Mouse (Mus musculus) limb, embryonic 14.5 days (tissue): ENCODE data around the gene C1qtnf9. TPM values are rescaled to one million over a fixed set of nuclear protein-coding genes. Genes with fewer than 3 reads are reported as not detected.
A peak's percentile ranks its signal among the peaks of the same experiment; 100 is the strongest.

Experiments
- ATAC-seq: fragments of 200-750 bp; cut with Nextera tagmentation; 2 replicates; pipeline ENCODE4 v1.8.0; 2017; ENCODE audit warnings: low read depth, moderate number of reproducible peaks, moderate TSS enrichment; ENCODE audit not compliant: low FRiP score
- DNase-seq: peaks from one replicate; pipeline ENCODE4 v3.0.0-alpha.2; 2015; ENCODE audit warnings: low spot score
- H3K27ac ChIP-seq: fragments of 300-500 bp; sonication (generic); replicated peaks from 2 replicates; pipeline ENCODE4 v1.5.1; 2014; ENCODE audit warnings: low read depth, mild to moderate bottlenecking, low read length, moderate library complexity, mixed read lengths
- H3K27me3 ChIP-seq: fragments of 300-500 bp; sonication (generic); 2 replicates; pipeline ENCODE4 v1.6.1; 2014; ENCODE audit warnings: low read length, mixed read lengths; ENCODE audit not compliant: control insufficient read depth, insufficient read depth
- H3K36me3 ChIP-seq: fragments of 300-500 bp; sonication (generic); 2 replicates; pipeline ENCODE4 v1.6.1; 2014; ENCODE audit warnings: mild to moderate bottlenecking, low read length, moderate library complexity, mixed read lengths; ENCODE audit not compliant: control insufficient read depth, insufficient read depth
- H3K4me1 ChIP-seq: fragments of 300-500 bp; sonication (generic); 2 replicates; pipeline ENCODE4 v1.6.1; 2014; ENCODE audit warnings: antibody characterized with exemption, low read length, mixed read lengths; ENCODE audit not compliant: control insufficient read depth, insufficient read depth
- H3K4me2 ChIP-seq: fragments of 300-500 bp; sonication (generic); replicated peaks from 2 replicates; pipeline ENCODE4 v1.6.1; 2014; ENCODE audit warnings: low read depth, mild to moderate bottlenecking, low read length, moderate library complexity; ENCODE audit not compliant: severe bottlenecking
- H3K4me3 ChIP-seq: fragments of 300-500 bp; sonication (generic); replicated peaks from 2 replicates; pipeline ENCODE4 v1.5.1; 2014; ENCODE audit warnings: low read length
- H3K9ac ChIP-seq: fragments of 300-500 bp; sonication (generic); 2 replicates; pipeline ENCODE4 v1.6.1; 2014; ENCODE audit warnings: mild to moderate bottlenecking, low read depth, low read length, moderate library complexity; ENCODE audit not compliant: severe bottlenecking
- H3K9me3 ChIP-seq: fragments of 300-500 bp; sonication (generic); 2 replicates; pipeline ENCODE4 v1.6.1; 2016; ENCODE audit warnings: low read length; ENCODE audit not compliant: control insufficient read depth
- POLR2A ChIP-seq: fragments of 200-500 bp; IDR thresholded peaks from 2 replicates; pipeline ENCODE4 v1.8.0; 2012; ENCODE audit warnings: inconsistent platforms, mild to moderate bottlenecking, moderate library complexity, borderline replicate concordance; ENCODE audit not compliant: insufficient read depth, insufficient read length; ENCODE audit errors: extremely low read depth
- WGBS: fragments of 180-500 bp; shearing (Covaris S2); extraction: QIAGEN DNeasy Blood & Tissue Kit; methylation state at CpG from one replicate; pipeline ENCODE4 v1.1.7; 2014; 5-methylcytosine and 5-hydroxymethylcytosine counted together
- polyA plus RNA-seq, 2 experiments: library from polyadenylated mRNA; depleted of rRNA in 1 of 2; stranded (reverse) in 1 of 2; unstranded in 1 of 2; fragments of >200 nt; fragmentation: Nextera tagmentation in 1 of 2; extraction: Ambion mirVana in 1 of 2; gene quantifications; 2 replicates each; pipeline versions ENCODE4 v1.2.1 to v1.2.3; 2012 to 2014

C1qtnf9 gene
- polyA plus RNA-seq, 2 experiments: 0.78 to 2.1 TPM

DNA sequence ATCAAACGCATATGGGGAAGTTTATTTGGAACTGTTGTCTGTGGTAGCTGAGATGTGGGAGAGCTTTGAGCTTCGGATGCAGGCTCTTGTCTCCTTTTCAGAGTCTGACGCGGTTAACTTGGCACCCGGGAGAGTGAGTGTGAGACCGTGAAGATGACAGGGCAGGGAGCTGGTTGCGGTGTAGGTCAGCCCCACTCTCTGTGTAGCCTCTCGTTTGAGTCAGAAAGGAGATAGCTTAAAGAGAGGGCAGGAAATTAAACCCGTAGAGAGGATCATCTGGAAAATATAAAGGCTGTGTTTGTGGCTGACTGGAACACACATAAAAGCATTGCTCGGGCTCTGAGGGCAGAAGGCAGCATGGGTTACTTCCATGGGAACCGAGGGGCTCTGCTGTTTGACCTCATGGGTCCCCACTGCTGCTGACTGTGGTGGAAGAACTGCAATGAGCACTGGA, 39.0 kb downstream of the C1qtnf9 start:
- whole genome bisulfite sequencing: 16% methylated on average over 11 of the region's 11 CpGs

DNA sequence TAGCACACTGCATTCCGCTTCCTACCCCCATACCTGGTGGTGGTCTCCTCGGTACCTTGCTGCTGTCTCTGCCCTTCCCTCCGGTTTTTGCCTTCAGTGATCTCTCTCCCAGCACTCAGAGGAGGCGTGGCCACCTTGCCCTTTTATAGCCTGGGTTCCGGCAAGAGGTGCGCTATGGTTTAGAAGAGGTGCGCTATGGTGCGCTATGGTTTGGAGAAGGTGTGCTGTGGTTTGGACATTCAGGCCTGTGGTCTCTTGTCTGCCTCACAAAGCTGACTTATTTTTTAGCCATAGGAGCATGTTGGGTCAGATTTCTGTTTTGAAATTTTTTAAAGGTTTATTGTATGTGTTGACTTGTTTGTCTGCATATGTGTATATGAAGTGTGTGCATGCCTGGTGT, 41.9 kb downstream of the C1qtnf9 start:
- H3K4me1 ChIP-seq: 0 out of 2 replicates have a peak, but pooled peaks cover 2% of the 10 kb centered on the region
- H3K27me3 ChIP-seq: no peaks in the 10 kb centered on the region
- no peak for TF ChIP-seq POLR2A
- DNase-seq: no peak
- WGBS: 95% methylated on average over 8 of the region's 8 CpGs
- no peak overlapping the region for H3K4me2 ChIP-seq
- no peak overlapping the region for H3K9ac ChIP-seq
- ATAC-seq: no peak
- H3K36me3 ChIP-seq: peaks cover 8% of the 10 kb centered on the region
- no peaks in the 10 kb centered on the region for H3K9me3 ChIP-seq
- no peak overlapping the region for H3K4me3 ChIP-seq
- no peak overlapping the region for H3K27ac ChIP-seq

More for the DNA sequence above, 39.0 kb downstream of the C1qtnf9 start:
- H3K4me2 ChIP-seq: no peak overlapping the region
- peaks cover 7% of the 10 kb centered on the region for H3K36me3 ChIP-seq
- no peak overlapping the region for H3K4me3 ChIP-seq
- H3K4me1 ChIP-seq: 0 out of 2 replicates have a peak, but pooled peaks cover 2% of the 10 kb centered on the region
- DNase-seq: peak; percentile 25
- H3K27ac ChIP-seq: peak overlapping the region; percentile 67; the same call in 1 of the 2 replicates
- H3K9ac ChIP-seq: no peak overlapping the region
- ATAC-seq: peak; percentile 34; the same call in 1 of the 2 replicates
- no peaks in the 10 kb centered on the region for H3K27me3 ChIP-seq
- no peak for TF ChIP-seq POLR2A
- no peaks in the 10 kb centered on the region for H3K9me3 ChIP-seq

DNA sequence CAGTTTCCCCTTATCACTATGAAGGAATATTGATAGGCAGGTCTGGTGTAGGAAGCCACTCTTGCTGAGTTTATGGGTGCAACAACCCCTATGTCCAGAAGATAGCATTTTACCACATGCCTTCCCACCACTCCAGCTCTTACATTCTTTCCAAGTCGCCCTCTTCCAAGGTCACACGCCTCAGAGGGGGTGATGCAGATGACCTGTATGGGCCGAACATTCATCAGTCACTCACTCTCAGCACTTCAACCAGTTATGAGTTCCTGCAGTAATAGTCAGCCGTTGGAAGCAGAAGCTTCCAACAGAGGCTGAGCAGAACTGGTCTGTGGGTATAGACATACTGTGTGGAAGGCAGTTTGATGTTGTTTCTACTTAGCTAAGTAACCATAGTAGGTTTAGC, 43.6 kb downstream of the C1qtnf9 start:
- Histone ChIP-seq H3K27ac (no peak overlapping the region), H3K4me1 (0 out of 2 replicates have a peak, but pooled peaks cover 2% of the 10 kb centered on the region), H3K4me2 (no peak overlapping the region), H3K36me3 (peaks cover 15% of the 10 kb centered on the region), H3K27me3 (no peaks in the 10 kb centered on the region), H3K9ac (no peak overlapping the region), H3K4me3 (no peak overlapping the region), H3K9me3 (no peaks in the 10 kb centered on the region)
- ATAC-seq: no peak
- 92% methylated on average over 4 of the region's 4 CpGs for WGBS
- no peak for DNase-seq
- no peak for TF ChIP-seq POLR2A

DNA sequence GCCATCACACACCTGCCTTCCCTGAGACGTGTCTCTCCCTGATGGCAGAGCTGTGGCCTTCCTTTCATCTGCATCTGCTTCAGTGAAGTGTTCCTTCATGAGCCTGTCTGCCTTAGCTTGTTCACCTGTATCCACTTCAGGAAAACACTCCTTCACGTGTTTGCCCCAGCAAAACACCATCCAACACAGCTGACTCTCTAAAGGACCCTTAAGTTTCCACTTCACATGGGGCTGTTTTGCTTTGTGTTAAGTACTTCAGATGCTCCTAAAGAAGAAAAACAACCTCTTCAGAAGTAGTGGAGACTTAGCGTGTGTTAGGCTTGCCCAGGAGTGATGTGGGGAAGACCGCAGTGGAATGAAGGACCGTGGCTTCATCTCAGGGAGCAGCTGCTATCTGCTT, 47.2 kb downstream of the C1qtnf9 start:
- no peak for ATAC-seq
- DNase-seq: no peak
- no peaks in the 10 kb centered on the region for H3K9me3 ChIP-seq
- no peak overlapping the region for H3K4me2 ChIP-seq
- WGBS: 87% methylated on average over 5 of the region's 5 CpGs
- H3K4me3 ChIP-seq: no peak overlapping the region
- H3K27ac ChIP-seq: no peak overlapping the region
- no peak overlapping the region for H3K9ac ChIP-seq
- H3K36me3 ChIP-seq: peaks cover 16% of the 10 kb centered on the region
- no peaks in the 10 kb centered on the region for H3K27me3 ChIP-seq
- TF ChIP-seq POLR2A: no peak
- no peaks in the 10 kb centered on the region for H3K4me1 ChIP-seq

DNA sequence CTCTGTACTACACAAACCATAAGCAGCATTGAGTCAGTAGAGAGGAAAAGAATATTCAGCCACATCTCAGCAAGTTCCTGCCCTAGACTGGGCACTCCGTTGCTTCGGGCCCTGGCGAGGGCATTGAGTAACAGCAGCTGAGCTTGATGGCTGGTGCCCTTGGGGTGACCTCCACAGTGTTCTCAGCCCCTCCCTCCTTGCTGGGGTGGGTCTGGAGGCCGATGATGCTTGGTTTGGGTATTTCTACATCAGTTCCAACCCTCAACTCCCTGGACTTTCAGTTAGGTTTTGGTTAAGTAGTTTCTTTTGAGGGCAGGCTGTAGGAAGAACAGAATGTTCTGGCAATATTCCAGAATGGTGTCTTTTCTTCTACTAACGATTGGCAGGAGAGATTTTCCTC, 50.1 kb downstream of the C1qtnf9 start:
- Histone ChIP-seq H3K4me2 (no peak overlapping the region), H3K9me3 (no peaks in the 10 kb centered on the region), H3K4me3 (no peak overlapping the region), H3K36me3 (peaks cover 11% of the 10 kb centered on the region), H3K27ac (no peak overlapping the region), H3K9ac (no peak overlapping the region), H3K27me3 (no peaks in the 10 kb centered on the region), H3K4me1 (no peaks in the 10 kb centered on the region)
- TF ChIP-seq POLR2A: no peak
- ATAC-seq (no peak), DNase-seq (peak; percentile 12)
- 74% methylated on average over 5 of the region's 5 CpGs for WGBS
